Comparison of ENCODE assay signal across 8 mouse cellular contexts in genomic region chr3:79629416-79629730, GRCm38 (mm10). TPM values are rescaled to one million over a fixed set of nuclear protein-coding genes. Genes with fewer than 3 reads are reported as not detected.
DNase-seq lines count a peak whose midpoint lies in the region; ATAC-seq and TF ChIP-seq lines count a peak whose summit lies in the region.

Gene Etfdh, minus strand, starts transcription at chr3:79629500.

- H3K36me3 ChIP-seq in forebrain, postnatal 0 days (ENCODE audit: insufficient read depth) = 0 out of 2 replicates have a peak, but pooled peaks cover 7% of the 10 kb centered on the region

- intact Hi-C loops in heart, postnatal 36 days (cut with DNase I) = no loop called here

- DNase-seq in adrenal gland, adult (ENCODE audit: inconsistent age in 2 of 2, low spot score in 1 of 2) = peak; percentile 78 to 87
- DNase-seq in cerebellum, adult 9-10 months = peak; percentile 92
- DNase-seq in forebrain, postnatal 0 days = peak; percentile 77
- DNase-seq in heart, postnatal 36 days = peak in 1 of 2 experiments; percentile 61
- DNase-seq in layer of hippocampus, adult 2 months (ENCODE audit: low spot score in 2 of 2) = peak; percentile 40 to 42
- peak; percentile 55 to 59 for DNase-seq in lung, adult 18-20 months
- no peak for DNase-seq in spleen, adult 12 weeks (ENCODE audit: low spot score)

- 0 out of 2 replicates have a peak, but pooled peaks cover 5% of the 10 kb centered on the region for H3K4me1 ChIP-seq in forebrain, postnatal 0 days (ENCODE audit: insufficient read depth)

- no peak for TF ChIP-seq CTCF in forebrain, postnatal 0 days (IDR thresholded peaks at IDR 0.05; ENCODE audit: low read depth)
- no peak for TF ChIP-seq CTCF in layer of hippocampus, adult 2 months (conservative IDR thresholded peaks at IDR 0.05)

- peak; percentile 34 for ATAC-seq in forebrain, postnatal 0 days
- no peak for ATAC-seq in neutrophil, adult 5-6 weeks (ENCODE audit: extremely low read depth, insufficient number of reproducible peaks, low FRiP score, poor library complexity, severe bottlenecking)

- H3K27me3 ChIP-seq in forebrain, postnatal 0 days (ENCODE audit: insufficient read depth, low read length) = no peaks in the 10 kb centered on the region

- peak within 1 kb of the TSS; percentile 75 for H3K4me3 ChIP-seq in forebrain, postnatal 0 days (ENCODE audit: low read depth, low read length)
- peak within 1 kb of the TSS; percentile 58 for H3K4me3 ChIP-seq in layer of hippocampus, adult 2 months

- WGBS in forebrain, postnatal 0 days = 1% methylated on average over 11 of the region's 11 CpGs

- no peaks in the 10 kb centered on the region for H3K9me3 ChIP-seq in forebrain, postnatal 0 days (ENCODE audit: low read length)

- H3K9ac ChIP-seq in forebrain, postnatal 0 days = peak within 1 kb of the TSS; percentile 60

- peak within 1 kb of the TSS; percentile 76 for H3K27ac ChIP-seq in forebrain, postnatal 0 days (ENCODE audit: low read depth, low read length)
- peak within 1 kb of the TSS; percentile 90 for H3K27ac ChIP-seq in layer of hippocampus, adult 2 months

- H3K4me2 ChIP-seq in forebrain, postnatal 0 days (ENCODE audit: low read depth) = peak within 1 kb of the TSS; percentile 83

RNA-seq across cellular contexts. Expression of gene Etfdh, which starts in this region (rescaled TPM):
- 28.5 and 29.5 TPM in 2 replicates for total RNA-seq in forebrain, postnatal 0 days (2014; rRNA removed)
- polyA plus RNA-seq in forebrain, postnatal 0 days (2015; fragmentation: Nextera tagmentation; extraction: Ambion mirVana) = 36.4 and 38.9 TPM in 2 replicates
- total RNA-seq in heart, postnatal 36 days (2021) = 100 to 1,000 TPM; 564 to 620 TPM
- 10 to 100 TPM; 28.6 to 28.8 TPM for total RNA-seq in layer of hippocampus, adult 2 months (2021)
- total RNA-seq in neutrophil, adult 5-6 weeks (2017) = 42.9 and 46.4 TPM in 2 replicates

Comparison
In these comparisons a context has a peak if more than half of its experiments do, and no peak if none do; other contexts are left out.
1. RNA of gene Etfdh (total RNA-seq): 564 to 620 TPM in heart, postnatal 36 days; 42.9 to 46.4 TPM in neutrophil, adult 5-6 weeks, 28.5 to 29.5 TPM in forebrain, postnatal 0 days and 28.6 to 28.8 TPM in layer of hippocampus, adult 2 months; every median in the first group is over 10 times any median in the second.